Mouse (Mus musculus): ENCODE results near the gene Dhcr7. TPM values are rescaled to one million over a fixed set of nuclear protein-coding genes. Genes with fewer than 3 reads are reported as not detected.

Gene Dhcr7
- polyA plus RNA-seq, 1 experiment from 2014 or later: 42.5 TPM

GRCm38 (mm10) chr7:143800770-143801169 is 22.2 kb upstream of the Dhcr7 start:
- WGBS: 86% methylated on average over 1 of the region's 1 CpGs
- peaks cover 59% of the 10 kb centered on the region for H3K36me3 ChIP-seq (ENCODE audit: control insufficient read depth, insufficient read depth, low read length)

GRCm38 (mm10) chr7:143801195-143802065 is 21.5 kb upstream of the Dhcr7 start:
- Histone ChIP-seq H3K4me1 (ENCODE audit: control insufficient read depth, insufficient read depth, low read length) (no peaks in the 10 kb centered on the region), H3K27ac (ENCODE audit: low read depth, low read length) (no peak overlapping the region), H3K4me2 (replicated peaks; ENCODE audit: low read depth, low read length) (no peak overlapping the region), H3K27me3 (ENCODE audit: control insufficient read depth, insufficient read depth, low read length) (no peaks in the 10 kb centered on the region), H3K36me3 (ENCODE audit: control insufficient read depth, insufficient read depth, low read length) (peaks cover 64% of the 10 kb centered on the region), H3K9me3 (ENCODE audit: control insufficient read depth, low read length) (no peaks in the 10 kb centered on the region), H3K9ac (ENCODE audit: low read depth, low read length) (no peak overlapping the region), H3K4me3 (ENCODE audit: low read length) (no peak overlapping the region)
- no peak for ATAC-seq (ENCODE audit: low FRiP score, low TSS enrichment)
- 89% methylated on average over 8 of the region's 8 CpGs for WGBS

More at GRCm38 (mm10) chr7:143800770-143801169, 22.2 kb upstream of the Dhcr7 start:
- H3K4me1 ChIP-seq (ENCODE audit: control insufficient read depth, insufficient read depth, low read length): no peaks in the 10 kb centered on the region
- no peak overlapping the region for H3K4me2 ChIP-seq (replicated peaks; ENCODE audit: low read depth, low read length)
- H3K9ac ChIP-seq (ENCODE audit: low read depth, low read length): no peak overlapping the region
- H3K27ac ChIP-seq (ENCODE audit: low read depth, low read length): no peak overlapping the region
- no peaks in the 10 kb centered on the region for H3K9me3 ChIP-seq (ENCODE audit: control insufficient read depth, low read length)
- ATAC-seq (ENCODE audit: low FRiP score, low TSS enrichment): no peak
- no peak overlapping the region for H3K4me3 ChIP-seq (ENCODE audit: low read length)
- H3K27me3 ChIP-seq (ENCODE audit: control insufficient read depth, insufficient read depth, low read length): no peaks in the 10 kb centered on the region

GRCm38 (mm10) chr7:143805199-143805624 is 17.7 kb upstream of the Dhcr7 start:
- H3K4me3 ChIP-seq (ENCODE audit: low read length): no peak overlapping the region
- no peak for ATAC-seq (ENCODE audit: low FRiP score, low TSS enrichment)
- H3K4me1 ChIP-seq (ENCODE audit: control insufficient read depth, insufficient read depth, low read length): no peaks in the 10 kb centered on the region
- no peaks in the 10 kb centered on the region for H3K27me3 ChIP-seq (ENCODE audit: control insufficient read depth, insufficient read depth, low read length)
- H3K36me3 ChIP-seq (ENCODE audit: control insufficient read depth, insufficient read depth, low read length): peaks cover 57% of the 10 kb centered on the region
- H3K9me3 ChIP-seq (ENCODE audit: control insufficient read depth, low read length): no peaks in the 10 kb centered on the region
- H3K4me2 ChIP-seq (replicated peaks; ENCODE audit: low read depth, low read length): no peak overlapping the region
- 71% methylated on average over 5 of the region's 5 CpGs for WGBS
- H3K9ac ChIP-seq (ENCODE audit: low read depth, low read length): no peak overlapping the region
- no peak overlapping the region for H3K27ac ChIP-seq (ENCODE audit: low read depth, low read length)

GRCm38 (mm10) chr7:143808909-143809308 is 14.0 kb upstream of the Dhcr7 start:
- Histone ChIP-seq H3K36me3 (ENCODE audit: control insufficient read depth, insufficient read depth, low read length) (peaks cover 49% of the 10 kb centered on the region), H3K9me3 (ENCODE audit: control insufficient read depth, low read length) (no peaks in the 10 kb centered on the region), H3K27me3 (ENCODE audit: control insufficient read depth, insufficient read depth, low read length) (no peaks in the 10 kb centered on the region), H3K4me3 (ENCODE audit: low read length) (no peak overlapping the region), H3K9ac (ENCODE audit: low read depth, low read length) (no peak overlapping the region), H3K27ac (ENCODE audit: low read depth, low read length) (no peak overlapping the region), H3K4me1 (ENCODE audit: control insufficient read depth, insufficient read depth, low read length) (no peaks in the 10 kb centered on the region), H3K4me2 (replicated peaks; ENCODE audit: low read depth, low read length) (no peak overlapping the region)
- ATAC-seq (ENCODE audit: low FRiP score, low TSS enrichment): no peak
- WGBS: 50% methylated on average over 1 of the region's 1 CpGs

- H3K9me3 ChIP-seq (ENCODE audit: control insufficient read depth, low read length): no peaks in the 10 kb centered on the region
- H3K4me3 ChIP-seq (ENCODE audit: low read length): no peak overlapping the region
- no peak overlapping the region for H3K27ac ChIP-seq (ENCODE audit: low read depth, low read length)
- 71% methylated on average over 4 of the region's 4 CpGs for WGBS
- H3K4me1 ChIP-seq (ENCODE audit: control insufficient read depth, insufficient read depth, low read length): peaks cover 11% of the 10 kb centered on the region
- no peak for ATAC-seq (ENCODE audit: low FRiP score, low TSS enrichment)
- H3K36me3 ChIP-seq (ENCODE audit: control insufficient read depth, insufficient read depth, low read length): peaks cover 27% of the 10 kb centered on the region; the same call in 1 of the 2 replicates
- H3K27me3 ChIP-seq (ENCODE audit: control insufficient read depth, insufficient read depth, low read length): no peaks in the 10 kb centered on the region
- H3K9ac ChIP-seq (ENCODE audit: low read depth, low read length): no peak overlapping the region
- H3K4me2 ChIP-seq (replicated peaks; ENCODE audit: low read depth, low read length): no peak overlapping the region
Observed at GRCm38 (mm10) chr7:143819201-143819600, 3.7 kb upstream of the Dhcr7 start.

- H3K27me3 ChIP-seq (ENCODE audit: control insufficient read depth, insufficient read depth, low read length): no peaks in the 10 kb centered on the region
- H3K4me2 ChIP-seq (replicated peaks; ENCODE audit: low read depth, low read length): no peak overlapping the region
- H3K4me1 ChIP-seq (ENCODE audit: control insufficient read depth, insufficient read depth, low read length): peaks cover 11% of the 10 kb centered on the region
- H3K4me3 ChIP-seq (ENCODE audit: low read length): no peak overlapping the region
- no peak overlapping the region for H3K27ac ChIP-seq (ENCODE audit: low read depth, low read length)
- ATAC-seq (ENCODE audit: low FRiP score, low TSS enrichment): no peak
- 81% methylated on average over 2 of the region's 2 CpGs for WGBS
- H3K9me3 ChIP-seq (ENCODE audit: control insufficient read depth, low read length): no peaks in the 10 kb centered on the region
- H3K36me3 ChIP-seq (ENCODE audit: control insufficient read depth, insufficient read depth, low read length): peaks cover 10% of the 10 kb centered on the region; the same call in 1 of the 2 replicates
- H3K9ac ChIP-seq (ENCODE audit: low read depth, low read length): no peak overlapping the region
Observed at GRCm38 (mm10) chr7:143821241-143821640, 1.7 kb upstream of the Dhcr7 start.

GRCm38 (mm10) chr7:143823266-143823605 is 291 bp downstream of the Dhcr7 start:
- H3K27me3 ChIP-seq (ENCODE audit: control insufficient read depth, insufficient read depth, low read length): no peaks in the 10 kb centered on the region
- peaks cover 11% of the 10 kb centered on the region for H3K4me1 ChIP-seq (ENCODE audit: control insufficient read depth, insufficient read depth, low read length)
- no peak; the same call in 1 of the 2 replicates for ATAC-seq (ENCODE audit: low FRiP score, low TSS enrichment)
- peak overlapping the region; percentile 48; the same call in 1 of the 2 replicates for H3K9ac ChIP-seq (ENCODE audit: low read depth, low read length)
- 81% methylated on average over 4 of the region's 4 CpGs for WGBS
- peak overlapping the region; percentile 82 for H3K27ac ChIP-seq (ENCODE audit: low read depth, low read length)
- peak overlapping the region; percentile 59 for H3K4me2 ChIP-seq (replicated peaks; ENCODE audit: low read depth, low read length)
- H3K4me3 ChIP-seq (ENCODE audit: low read length): peak overlapping the region; percentile 67
- no peaks in the 10 kb centered on the region for H3K9me3 ChIP-seq (ENCODE audit: control insufficient read depth, low read length)
- peaks cover 5% of the 10 kb centered on the region; the same call in 1 of the 2 replicates for H3K36me3 ChIP-seq (ENCODE audit: control insufficient read depth, insufficient read depth, low read length)

- WGBS: 88% methylated on average over 2 of the region's 2 CpGs
Observed at GRCm38 (mm10) chr7:143826985-143827384, 4.0 kb downstream of the Dhcr7 start.

More at GRCm38 (mm10) chr7:143826985-143827384, 4.0 kb downstream of the Dhcr7 start:
- no peaks in the 10 kb centered on the region for H3K36me3 ChIP-seq (ENCODE audit: control insufficient read depth, insufficient read depth, low read length)
- H3K27ac ChIP-seq (ENCODE audit: low read depth, low read length): no peak overlapping the region
- H3K27me3 ChIP-seq (ENCODE audit: control insufficient read depth, insufficient read depth, low read length): no peaks in the 10 kb centered on the region
- no peak for ATAC-seq (ENCODE audit: low FRiP score, low TSS enrichment)
- no peak overlapping the region for H3K4me3 ChIP-seq (ENCODE audit: low read length)
- no peaks in the 10 kb centered on the region for H3K9me3 ChIP-seq (ENCODE audit: control insufficient read depth, low read length)
- H3K4me2 ChIP-seq (replicated peaks; ENCODE audit: low read depth, low read length): no peak overlapping the region
- H3K4me1 ChIP-seq (ENCODE audit: control insufficient read depth, insufficient read depth, low read length): peaks cover 12% of the 10 kb centered on the region
- no peak overlapping the region for H3K9ac ChIP-seq (ENCODE audit: low read depth, low read length)
